Mouse (Mus musculus) hindbrain, embryonic 14.5 days (tissue): ENCODE data around the gene Gm20662. TPM values are rescaled to one million over a fixed set of nuclear protein-coding genes. Genes with fewer than 3 reads are reported as not detected.
"Not testable (repeated sequence)": the region's sequence is repeated elsewhere in the genome, so short reads cannot be mapped to it uniquely, and the experiment has no call there.

ENCODE experiments used
- ATAC-seq: fragments of 200-750 bp; cut with Nextera tagmentation; 2 replicates; pipeline ENCODE4 v1.8.0; 2017; ENCODE audit warnings: moderate number of reproducible peaks, mild to moderate bottlenecking, moderate TSS enrichment, moderate library complexity; ENCODE audit not compliant: low FRiP score
- DNase-seq: peaks from one replicate; pipeline ENCODE4 v3.0.0-alpha.2; 2015; ENCODE audit warnings: low spot score
- H3K27ac ChIP-seq: fragments of 300-500 bp; sonication (generic); 2 replicates; pipeline ENCODE4 v1.5.1; 2014; ENCODE audit warnings: mild to moderate bottlenecking, moderate library complexity
- H3K27me3 ChIP-seq: fragments of 300-500 bp; sonication (generic); 2 replicates; pipeline ENCODE4 v1.6.1; 2014; ENCODE audit warnings: mild to moderate bottlenecking, low read length, mixed read lengths; ENCODE audit not compliant: control insufficient read depth, insufficient read depth
- H3K36me3 ChIP-seq: fragments of 300-500 bp; sonication (generic); replicated peaks from 2 replicates; pipeline ENCODE4 v1.6.1; 2014; ENCODE audit not compliant: control insufficient read depth, insufficient read depth
- H3K4me1 ChIP-seq: fragments of 300-500 bp; sonication (generic); replicated peaks from 2 replicates; pipeline ENCODE4 v1.6.1; 2014; ENCODE audit warnings: antibody characterized with exemption, low read length, mixed read lengths; ENCODE audit not compliant: control insufficient read depth, insufficient read depth
- H3K4me2 ChIP-seq: fragments of 300-500 bp; sonication (generic); replicated peaks from 2 replicates; pipeline ENCODE4 v1.6.1; 2014; ENCODE audit warnings: mild to moderate bottlenecking, moderate library complexity
- H3K4me3 ChIP-seq: fragments of 300-500 bp; sonication (generic); replicated peaks from 2 replicates; pipeline ENCODE4 v1.5.1; 2014; ENCODE audit warnings: mild to moderate bottlenecking, low read length
- H3K9ac ChIP-seq: fragments of 300-500 bp; sonication (generic); 2 replicates; pipeline ENCODE4 v1.6.1; 2014
- H3K9me3 ChIP-seq: fragments of 300-500 bp; sonication (generic); 2 replicates; pipeline ENCODE4 v1.6.1; 2016; ENCODE audit warnings: low read length; ENCODE audit not compliant: control insufficient read depth
- WGBS: fragments of 180-500 bp; shearing (Covaris S2); extraction: QIAGEN DNeasy Blood & Tissue Kit; methylation state at CpG from one replicate; pipeline ENCODE4 v1.1.7; 2014; 5-methylcytosine and 5-hydroxymethylcytosine counted together
- polyA plus RNA-seq: library from polyadenylated mRNA; unstranded; fragments of >200 nt; fragmentation: Nextera tagmentation; extraction: Ambion mirVana; gene quantifications from 2 replicates; pipeline ENCODE4 v1.2.1, GENCODE M21; 2014

Gm20662 gene
- polyA plus RNA-seq, 1 experiment from 2014 or later: 0.68 TPM

- under 1% methylated on average over 51 of the region's 51 CpGs for WGBS
- Histone ChIP-seq H3K36me3 (no peaks in the 10 kb centered on the region), H3K4me3 (peak within 1 kb of the TSS; percentile 97), H3K9me3 (no peaks in the 10 kb centered on the region), H3K9ac (peak within 1 kb of the TSS; percentile 95), H3K4me2 (peak within 1 kb of the TSS; percentile 78), H3K27ac (peak within 1 kb of the TSS; percentile 97), H3K4me1 (peaks cover 18% of the 10 kb centered on the region), H3K27me3 (no peaks in the 10 kb centered on the region)
- ATAC-seq: peak; percentile 99
- peak; percentile 100 for DNase-seq
Measured at GRCm38 (mm10) chr9:108001922-108002770, 6.0 kb downstream of the Gm20662 start, which contains the start of gene Ip6k1. TSS of gene Ip6k1 (plus strand) at chr9:108002501.

GRCm38 (mm10) chr9:108002778-108003530 is 6.8 kb downstream of the Gm20662 start:
- peak; percentile 66 for ATAC-seq
- Histone ChIP-seq H3K27me3 (no peaks in the 10 kb centered on the region), H3K4me3 (peak overlapping the region; percentile 97), H3K36me3 (no peaks in the 10 kb centered on the region), H3K9ac (peak overlapping the region; percentile 95), H3K4me1 (peaks cover 18% of the 10 kb centered on the region), H3K9me3 (no peaks in the 10 kb centered on the region), H3K4me2 (peak overlapping the region; percentile 62), H3K27ac (peak overlapping the region; percentile 97)
- DNase-seq: no peak
- under 1% methylated on average over 49 of the region's 50 CpGs for WGBS

GRCm38 (mm10) chr9:108003531-108003890 is 7.4 kb downstream of the Gm20662 start:
- H3K36me3 ChIP-seq: no peaks in the 10 kb centered on the region

GRCm38 (mm10) chr9:108008041-108008440 is 11.9 kb downstream of the Gm20662 start:
- no peak overlapping the region for H3K27ac ChIP-seq
- H3K4me1 ChIP-seq: peaks cover 18% of the 10 kb centered on the region
- DNase-seq: no peak
- 86% methylated on average over 5 of the region's 5 CpGs for WGBS
- no peaks in the 10 kb centered on the region for H3K27me3 ChIP-seq
- H3K4me2 ChIP-seq: no peak overlapping the region
- H3K4me3 ChIP-seq: no peak overlapping the region
- no peaks in the 10 kb centered on the region for H3K9me3 ChIP-seq
- H3K36me3 ChIP-seq: peaks cover 5% of the 10 kb centered on the region; the same call in 1 of the 2 replicates
- no peak for ATAC-seq
- no peak overlapping the region for H3K9ac ChIP-seq

More at GRCm38 (mm10) chr9:108003531-108003890, 7.4 kb downstream of the Gm20662 start:
- ATAC-seq (no peak), DNase-seq (peak; percentile 54)
- no peaks in the 10 kb centered on the region for H3K9me3 ChIP-seq
- H3K4me2 ChIP-seq: peak overlapping the region; percentile 62
- peak overlapping the region; percentile 97 for H3K27ac ChIP-seq
- WGBS: 14% methylated on average over 8 of the region's 8 CpGs
- peak overlapping the region; percentile 95 for H3K9ac ChIP-seq
- H3K4me3 ChIP-seq: peak overlapping the region; percentile 97
- no peaks in the 10 kb centered on the region for H3K27me3 ChIP-seq
- peaks cover 18% of the 10 kb centered on the region for H3K4me1 ChIP-seq

- no peak overlapping the region for H3K4me2 ChIP-seq
- no peaks in the 10 kb centered on the region for H3K27me3 ChIP-seq
- H3K27ac ChIP-seq: no peak overlapping the region
- H3K9me3 ChIP-seq: no peaks in the 10 kb centered on the region
- no peak for ATAC-seq
- H3K4me1 ChIP-seq: peaks cover 5% of the 10 kb centered on the region; the same call in 1 of the 2 replicates
- DNase-seq: no peak
- H3K4me3 ChIP-seq: no peak overlapping the region
- H3K9ac ChIP-seq: no peak overlapping the region
- H3K36me3 ChIP-seq: peaks cover 14% of the 10 kb centered on the region; the same call in 1 of the 2 replicates
Measured at GRCm38 (mm10) chr9:108010385-108010784, 14.2 kb downstream of the Gm20662 start.

DNA sequence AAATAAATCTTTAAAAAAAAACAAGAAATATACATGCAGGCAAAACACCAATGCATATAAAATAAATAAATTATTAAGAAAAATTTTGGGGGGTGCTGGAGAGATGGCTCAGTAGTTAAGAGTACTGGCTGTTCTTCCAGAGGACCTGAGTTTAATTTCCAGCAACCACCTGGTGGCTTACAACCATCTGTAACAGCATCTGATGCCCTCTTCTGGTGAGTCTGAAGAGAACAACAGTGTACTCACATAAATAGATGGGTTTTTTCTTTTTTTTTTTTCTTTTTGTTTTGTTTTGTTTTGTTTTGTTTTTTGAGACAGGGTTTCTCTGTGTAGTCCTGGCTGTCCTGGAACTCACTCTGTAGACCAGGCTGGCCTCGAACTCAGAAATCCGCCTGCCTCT is 17.4 kb downstream of the Gm20662 start:
- DNase-seq, H3K9ac ChIP-seq, H3K4me3 ChIP-seq, H3K9me3 ChIP-seq, H3K4me2 ChIP-seq, H3K27ac ChIP-seq, ATAC-seq, H3K27me3 ChIP-seq, H3K4me1 ChIP-seq: not testable (repeated sequence)
- peaks cover 23% of the 10 kb centered on the region for H3K36me3 ChIP-seq
- WGBS: 100% methylated on average over 2 of the region's 2 CpGs

- no peak overlapping the region for H3K4me2 ChIP-seq
- no peak overlapping the region for H3K4me3 ChIP-seq
- H3K27me3 ChIP-seq: no peaks in the 10 kb centered on the region
- no peak overlapping the region for H3K9ac ChIP-seq
- DNase-seq (no peak), ATAC-seq (no peak)
- no peak overlapping the region for H3K27ac ChIP-seq
- 89% methylated on average over 3 of the region's 3 CpGs for WGBS
- H3K36me3 ChIP-seq: peaks cover 23% of the 10 kb centered on the region
- H3K4me1 ChIP-seq: no peaks in the 10 kb centered on the region
- no peaks in the 10 kb centered on the region for H3K9me3 ChIP-seq
Measured at GRCm38 (mm10) chr9:108017127-108017526, 21.0 kb downstream of the Gm20662 start.

- H3K4me1 ChIP-seq: no peaks in the 10 kb centered on the region
- ATAC-seq: no peak
- peaks cover 25% of the 10 kb centered on the region for H3K36me3 ChIP-seq
- no peaks in the 10 kb centered on the region for H3K9me3 ChIP-seq
- H3K9ac ChIP-seq: no peak overlapping the region
- no peak for DNase-seq
- no peaks in the 10 kb centered on the region for H3K27me3 ChIP-seq
- H3K4me2 ChIP-seq: no peak overlapping the region
- 100% methylated on average over 1 of the region's 1 CpGs for WGBS
- H3K27ac ChIP-seq: no peak overlapping the region
- no peak overlapping the region for H3K4me3 ChIP-seq
Measured at GRCm38 (mm10) chr9:108020741-108021140, 24.6 kb downstream of the Gm20662 start.

GRCm38 (mm10) chr9:108023216-108023615 is 27.1 kb downstream of the Gm20662 start:
- no peaks in the 10 kb centered on the region for H3K9me3 ChIP-seq
- no peaks in the 10 kb centered on the region for H3K4me1 ChIP-seq
- H3K9ac ChIP-seq: no peak overlapping the region
- H3K36me3 ChIP-seq: peaks cover 39% of the 10 kb centered on the region
- H3K4me3 ChIP-seq: no peak overlapping the region
- ATAC-seq: no peak
- H3K27me3 ChIP-seq: no peaks in the 10 kb centered on the region
- no peak overlapping the region for H3K27ac ChIP-seq
- no peak for DNase-seq
- no peak overlapping the region for H3K4me2 ChIP-seq
- 85% methylated on average over 3 of the region's 3 CpGs for WGBS
